Mouse (Mus musculus) MEL (cell line): ENCODE measurements at regions not wholly inside any gene's neighbourhood (a gene's known extent, or its start where the extent isn't known, plus 50 kb on each side); places are given as distances from the start of the nearest gene placed in this dataset.

Experiments used
- CHD1 ChIP-seq: IDR thresholded peaks from 2 replicates; pipeline ENCODE4 v1.6.1; 2012; ENCODE audit warnings: low read depth, mild to moderate bottlenecking, inconsistent platforms, low read length, improper control_type of control experiment
- CHD2 ChIP-seq: IDR thresholded peaks from 2 replicates; pipeline ENCODE4 v1.6.1; 2011; ENCODE audit warnings: low read length, improper control_type of control experiment
- CTCF ChIP-seq, 3 experiments: IDR thresholded peaks in 2 of 3; conservative IDR thresholded peaks in 1 of 3; 2 replicates each; pipeline ENCODE4 v1.5.1; 2011 to 2012; ENCODE audit warnings: low read length in 3 of 3, low read depth in 2 of 3, mild to moderate bottlenecking in 2 of 3, improper control_type of control experiment in 1 of 3, inconsistent platforms in 1 of 3, mixed read lengths in 1 of 3, moderate library complexity in 1 of 3; ENCODE audit not compliant: control insufficient read depth in 1 of 3, insufficient read depth in 1 of 3, poor library complexity in 1 of 3, severe bottlenecking in 1 of 3

- TF ChIP-seq CTCF (IDR thresholded peaks at IDR 0.05 in 2 of 3, conservative IDR thresholded peaks at IDR 0.05 in 1 of 3; ENCODE audit: control insufficient read depth in 1 of 3, insufficient read depth in 1 of 3, low read depth in 2 of 3, low read length in 3 of 3, poor library complexity in 1 of 3, severe bottlenecking in 1 of 3), result no peak
- TF ChIP-seq CHD1, result no peak
- TF ChIP-seq CHD2, result peak; percentile 37
Measured at GRCm38 (mm10) chr11:12734274-12734673, 269.5 kb upstream of the Cobl start.
